Mouse (Mus musculus): ENCODE data around the gene Imp3. TPM values are rescaled to one million over a fixed set of nuclear protein-coding genes. Genes with fewer than 3 reads are reported as not detected.

Gene Imp3
- polyA plus RNA-seq, 1 experiment: 122 TPM

- TF ChIP-seq USF1 (IDR thresholded peaks at IDR 0.05; ENCODE audit: low read depth) (no peak), CEBPB (IDR thresholded peaks at IDR 0.05; ENCODE audit: low read depth) (peak; percentile 59)
- peaks cover 3% of the 10 kb centered on the region for H3K79me3 ChIP-seq (ENCODE audit: low read depth)
- peaks cover 48% of the 10 kb centered on the region for H3K79me2 ChIP-seq (ENCODE audit: control insufficient read depth, insufficient read depth)
- H3K27me3 ChIP-seq (ENCODE audit: control insufficient read depth, insufficient read depth, insufficient read length): no peaks in the 10 kb centered on the region
- H3ac ChIP-seq (ENCODE audit: control insufficient read depth, insufficient read length, low read depth): no peak overlapping the region
- H3K36me3 ChIP-seq (ENCODE audit: control insufficient read depth, insufficient read depth): peaks cover 21% of the 10 kb centered on the region
- H3K4me3 ChIP-seq (ENCODE audit: insufficient read depth, poor library complexity, severe bottlenecking): no peak overlapping the region
Measured at GRCm38 (mm10) chr9:56923841-56924650, 13.2 kb upstream of the Imp3 start.

GRCm38 (mm10) chr9:56924651-56925027 lies 12.6 kb upstream of the Imp3 start:
- H3ac ChIP-seq (ENCODE audit: control insufficient read depth, insufficient read length, low read depth): no peak overlapping the region
- H3K4me3 ChIP-seq (ENCODE audit: insufficient read depth, poor library complexity, severe bottlenecking): no peak overlapping the region
- TF ChIP-seq MAX (IDR thresholded peaks at IDR 0.05): peak; percentile 43
- TF ChIP-seq FOSL1 (IDR thresholded peaks at IDR 0.05; ENCODE audit: insufficient read depth, low read length, poor library complexity, severe bottlenecking): no peak
- TF ChIP-seq CEBPB (IDR thresholded peaks at IDR 0.05; ENCODE audit: low read depth): no peak
- no peak for TF ChIP-seq CTCF (IDR thresholded peaks at IDR 0.05; ENCODE audit: control insufficient read depth, insufficient read depth, insufficient read length)
- TF ChIP-seq MYOG (IDR thresholded peaks at IDR 0.05; ENCODE audit: control insufficient read depth, extremely low read depth, insufficient read length): no peak
- TF ChIP-seq USF1 (IDR thresholded peaks at IDR 0.05; ENCODE audit: low read depth): peak; percentile 96
- no peak for TF ChIP-seq MYOD1 (IDR thresholded peaks at IDR 0.05; ENCODE audit: control insufficient read depth, insufficient read length, low read depth)
- peaks cover 21% of the 10 kb centered on the region for H3K36me3 ChIP-seq (ENCODE audit: control insufficient read depth, insufficient read depth)
- H3K27me3 ChIP-seq (ENCODE audit: control insufficient read depth, insufficient read depth, insufficient read length): no peaks in the 10 kb centered on the region
- peaks cover 3% of the 10 kb centered on the region for H3K79me3 ChIP-seq (ENCODE audit: low read depth)
- peaks cover 48% of the 10 kb centered on the region for H3K79me2 ChIP-seq (ENCODE audit: control insufficient read depth, insufficient read depth)

GRCm38 (mm10) chr9:56925291-56926024 lies 11.8 kb upstream of the Imp3 start:
- no peaks in the 10 kb centered on the region for H3K27me3 ChIP-seq (ENCODE audit: control insufficient read depth, insufficient read depth, insufficient read length)
- TF ChIP-seq FOSL1 (IDR thresholded peaks at IDR 0.05; ENCODE audit: insufficient read depth, low read length, poor library complexity, severe bottlenecking) (no peak), USF1 (IDR thresholded peaks at IDR 0.05; ENCODE audit: low read depth) (no peak), MYOG (IDR thresholded peaks at IDR 0.05; ENCODE audit: control insufficient read depth, extremely low read depth, insufficient read length) (no peak), MAX (IDR thresholded peaks at IDR 0.05) (no peak), CEBPB (IDR thresholded peaks at IDR 0.05; ENCODE audit: low read depth) (no peak), MYOD1 (IDR thresholded peaks at IDR 0.05; ENCODE audit: control insufficient read depth, insufficient read length, low read depth) (no peak), CTCF (IDR thresholded peaks at IDR 0.05; ENCODE audit: control insufficient read depth, insufficient read depth, insufficient read length) (no peak)
- peaks cover 3% of the 10 kb centered on the region for H3K79me3 ChIP-seq (ENCODE audit: low read depth)
- no peak overlapping the region for H3ac ChIP-seq (ENCODE audit: control insufficient read depth, insufficient read length, low read depth)
- H3K79me2 ChIP-seq (ENCODE audit: control insufficient read depth, insufficient read depth): peaks cover 48% of the 10 kb centered on the region
- no peak overlapping the region for H3K4me3 ChIP-seq (ENCODE audit: insufficient read depth, poor library complexity, severe bottlenecking)
- H3K36me3 ChIP-seq (ENCODE audit: control insufficient read depth, insufficient read depth): peaks cover 20% of the 10 kb centered on the region

GRCm38 (mm10) chr9:56926025-56926360 lies 11.3 kb upstream of the Imp3 start:
- Histone ChIP-seq H3K4me3 (ENCODE audit: insufficient read depth, poor library complexity, severe bottlenecking) (no peak overlapping the region), H3K36me3 (ENCODE audit: control insufficient read depth, insufficient read depth) (peaks cover 15% of the 10 kb centered on the region)

GRCm38 (mm10) chr9:56926387-56926786 lies 10.9 kb upstream of the Imp3 start:
- TF ChIP-seq MYOD1 (IDR thresholded peaks at IDR 0.05; ENCODE audit: control insufficient read depth, insufficient read length, low read depth): no peak
- TF ChIP-seq CTCF (IDR thresholded peaks at IDR 0.05; ENCODE audit: control insufficient read depth, insufficient read depth, insufficient read length): no peak
- TF ChIP-seq USF1 (IDR thresholded peaks at IDR 0.05; ENCODE audit: low read depth): no peak
- no peak for TF ChIP-seq FOSL1 (IDR thresholded peaks at IDR 0.05; ENCODE audit: insufficient read depth, low read length, poor library complexity, severe bottlenecking)
- TF ChIP-seq MYOG (IDR thresholded peaks at IDR 0.05; ENCODE audit: control insufficient read depth, extremely low read depth, insufficient read length): no peak
- no peak for TF ChIP-seq MAX (IDR thresholded peaks at IDR 0.05)
- TF ChIP-seq CEBPB (IDR thresholded peaks at IDR 0.05; ENCODE audit: low read depth): no peak
- Histone ChIP-seq H3K79me2 (ENCODE audit: control insufficient read depth, insufficient read depth) (peaks cover 48% of the 10 kb centered on the region), H3K4me3 (ENCODE audit: insufficient read depth, poor library complexity, severe bottlenecking) (no peak overlapping the region), H3ac (ENCODE audit: control insufficient read depth, insufficient read length, low read depth) (no peak overlapping the region), H3K27me3 (ENCODE audit: control insufficient read depth, insufficient read depth, insufficient read length) (no peaks in the 10 kb centered on the region), H3K79me3 (ENCODE audit: low read depth) (peaks cover 3% of the 10 kb centered on the region), H3K36me3 (ENCODE audit: control insufficient read depth, insufficient read depth) (peaks cover 12% of the 10 kb centered on the region)

More at GRCm38 (mm10) chr9:56926025-56926360, 11.3 kb upstream of the Imp3 start:
- TF ChIP-seq MYOG (IDR thresholded peaks at IDR 0.05; ENCODE audit: control insufficient read depth, extremely low read depth, insufficient read length) (no peak), CTCF (IDR thresholded peaks at IDR 0.05; ENCODE audit: control insufficient read depth, insufficient read depth, insufficient read length) (no peak), USF1 (IDR thresholded peaks at IDR 0.05; ENCODE audit: low read depth) (no peak), CEBPB (IDR thresholded peaks at IDR 0.05; ENCODE audit: low read depth) (no peak), MYOD1 (IDR thresholded peaks at IDR 0.05; ENCODE audit: control insufficient read depth, insufficient read length, low read depth) (no peak), MAX (IDR thresholded peaks at IDR 0.05) (no peak)
- Histone ChIP-seq H3K79me2 (ENCODE audit: control insufficient read depth, insufficient read depth) (peaks cover 48% of the 10 kb centered on the region), H3K79me3 (ENCODE audit: low read depth) (peaks cover 3% of the 10 kb centered on the region), H3ac (ENCODE audit: control insufficient read depth, insufficient read length, low read depth) (no peak overlapping the region), H3K27me3 (ENCODE audit: control insufficient read depth, insufficient read depth, insufficient read length) (no peaks in the 10 kb centered on the region)
